Mouse (Mus musculus) liver, postnatal 0 days (tissue): ENCODE results near the gene Pcdh15.

Experiments used
- CTCF ChIP-seq: sonication (generic); IDR thresholded peaks from 2 replicates; pipeline ENCODE4 v1.5.1; 2016; ENCODE audit warnings: antibody characterized with exemption, low read depth
- EP300 ChIP-seq: IDR thresholded peaks from 2 replicates; pipeline ENCODE4 v1.6.1; 2016; ENCODE audit warnings: antibody characterized with exemption, low read depth, mild to moderate bottlenecking

DNA sequence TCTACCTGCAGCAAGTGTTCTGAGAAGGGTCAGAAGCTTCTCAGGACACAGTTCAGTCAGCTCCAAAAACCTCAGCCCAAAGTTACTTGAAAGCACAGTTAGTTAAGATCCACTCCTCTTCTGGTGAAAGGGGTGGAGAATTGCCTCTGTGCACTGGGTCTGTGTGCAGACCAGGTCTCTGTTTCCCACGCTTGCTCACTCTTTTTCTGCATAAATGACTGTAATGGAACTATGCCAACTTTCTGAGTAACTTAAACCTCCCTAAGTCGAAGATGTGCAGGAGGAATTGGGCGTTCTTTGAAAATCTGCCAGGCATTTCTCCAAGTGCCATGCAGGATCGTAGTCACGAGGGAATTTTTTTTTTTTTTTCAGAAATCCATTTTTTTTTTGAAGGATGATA is 830.6 kb downstream of the Pcdh15 start:
- TF ChIP-seq CTCF: no peak
- TF ChIP-seq EP300: no peak
